Mouse (Mus musculus): Measurements from ENCODE around the gene Pfkfb2. TPM values are rescaled to one million over a fixed set of nuclear protein-coding genes. Genes with fewer than 3 reads are reported as not detected.

Gene Pfkfb2
- polyA plus RNA-seq, 1 experiment = 9.6 TPM

GRCm38 (mm10) chr1:130703613-130704012 is 25.4 kb downstream of the Pfkfb2 start:
- H3K4me1 ChIP-seq (ENCODE audit: control insufficient read depth, insufficient read depth, insufficient read length, low read length) = no peaks in the 10 kb centered on the region
- 62% methylated on average over 2 of the region's 2 CpGs for WGBS
- H3K36me3 ChIP-seq (ENCODE audit: control insufficient read depth, insufficient read depth, low read length) = peaks cover 72% of the 10 kb centered on the region
- H3K4me3 ChIP-seq (ENCODE audit: low read depth, low read length) = no peak overlapping the region
- no peak overlapping the region for H3K27ac ChIP-seq (ENCODE audit: insufficient read depth, low read depth, low read length)
- TF ChIP-seq POLR2A (IDR thresholded peaks at IDR 0.05; ENCODE audit: low read depth, low read length) (no peak), CTCF (IDR thresholded peaks at IDR 0.05; ENCODE audit: extremely low read depth, insufficient read length, insufficient replicate concordance, low read depth, low read length) (no peak)
- H3K27me3 ChIP-seq (ENCODE audit: control insufficient read depth, insufficient read depth, low read length) = no peaks in the 10 kb centered on the region

GRCm38 (mm10) chr1:130701976-130702375 is 27.1 kb downstream of the Pfkfb2 start:
- peaks cover 71% of the 10 kb centered on the region for H3K36me3 ChIP-seq (ENCODE audit: control insufficient read depth, insufficient read depth, low read length)
- H3K4me1 ChIP-seq (ENCODE audit: control insufficient read depth, insufficient read depth, insufficient read length, low read length) = no peaks in the 10 kb centered on the region
- no peak overlapping the region for H3K27ac ChIP-seq (ENCODE audit: insufficient read depth, low read depth, low read length)
- no peak for TF ChIP-seq CTCF (IDR thresholded peaks at IDR 0.05; ENCODE audit: extremely low read depth, insufficient read length, insufficient replicate concordance, low read depth, low read length)
- H3K27me3 ChIP-seq (ENCODE audit: control insufficient read depth, insufficient read depth, low read length) = no peaks in the 10 kb centered on the region
- WGBS = 97% methylated on average over 11 of the region's 11 CpGs
- H3K4me3 ChIP-seq (ENCODE audit: low read depth, low read length) = no peak overlapping the region

- 85% methylated on average over 10 of the region's 10 CpGs for WGBS
- Histone ChIP-seq H3K4me3 (ENCODE audit: low read depth, low read length) (no peak overlapping the region), H3K4me1 (ENCODE audit: control insufficient read depth, insufficient read depth, insufficient read length, low read length) (peaks cover 3% of the 10 kb centered on the region; the same call in 1 of the 2 replicates), H3K36me3 (ENCODE audit: control insufficient read depth, insufficient read depth, low read length) (peaks cover 62% of the 10 kb centered on the region), H3K27me3 (ENCODE audit: control insufficient read depth, insufficient read depth, low read length) (no peaks in the 10 kb centered on the region), H3K27ac (ENCODE audit: insufficient read depth, low read depth, low read length) (no peak overlapping the region)
- TF ChIP-seq POLR2A (IDR thresholded peaks at IDR 0.05; ENCODE audit: low read depth, low read length) (no peak), CTCF (IDR thresholded peaks at IDR 0.05; ENCODE audit: extremely low read depth, insufficient read length, insufficient replicate concordance, low read depth, low read length) (no peak)
These were observed 29.0 kb downstream of the Pfkfb2 start for GRCm38 (mm10) chr1:130699937-130700633.

- no peak overlapping the region for H3K27ac ChIP-seq (ENCODE audit: insufficient read depth, low read depth, low read length)
- no peak for TF ChIP-seq CTCF (IDR thresholded peaks at IDR 0.05; ENCODE audit: extremely low read depth, insufficient read length, insufficient replicate concordance, low read depth, low read length)
- no peak for TF ChIP-seq POLR2A (IDR thresholded peaks at IDR 0.05; ENCODE audit: low read depth, low read length)
- WGBS = 93% methylated on average over 5 of the region's 5 CpGs
- H3K4me3 ChIP-seq (ENCODE audit: low read depth, low read length) = no peak overlapping the region
- H3K36me3 ChIP-seq (ENCODE audit: control insufficient read depth, insufficient read depth, low read length) = peaks cover 58% of the 10 kb centered on the region
- peaks cover 5% of the 10 kb centered on the region; the same call in 1 of the 2 replicates for H3K4me1 ChIP-seq (ENCODE audit: control insufficient read depth, insufficient read depth, insufficient read length, low read length)
- no peaks in the 10 kb centered on the region for H3K27me3 ChIP-seq (ENCODE audit: control insufficient read depth, insufficient read depth, low read length)
These were observed 30.5 kb downstream of the Pfkfb2 start for GRCm38 (mm10) chr1:130698601-130699000.

GRCm38 (mm10) chr1:130683905-130684304 is 45.1 kb downstream of the Pfkfb2 start:
- no peak for TF ChIP-seq CTCF (IDR thresholded peaks at IDR 0.05; ENCODE audit: extremely low read depth, insufficient read length, insufficient replicate concordance, low read depth, low read length)
- TF ChIP-seq POLR2A (IDR thresholded peaks at IDR 0.05; ENCODE audit: low read depth, low read length) = no peak
- WGBS = 33% methylated on average over 1 of the region's 1 CpGs
- Histone ChIP-seq H3K27me3 (ENCODE audit: control insufficient read depth, insufficient read depth, low read length) (no peaks in the 10 kb centered on the region), H3K27ac (ENCODE audit: insufficient read depth, low read depth, low read length) (no peak overlapping the region), H3K36me3 (ENCODE audit: control insufficient read depth, insufficient read depth, low read length) (peaks cover 3% of the 10 kb centered on the region), H3K4me1 (ENCODE audit: control insufficient read depth, insufficient read depth, insufficient read length, low read length) (peaks cover 19% of the 10 kb centered on the region; the same call in 1 of the 2 replicates), H3K4me3 (ENCODE audit: low read depth, low read length) (no peak overlapping the region)

- Histone ChIP-seq H3K4me3 (ENCODE audit: low read depth, low read length) (no peak overlapping the region), H3K27ac (ENCODE audit: insufficient read depth, low read depth, low read length) (peak overlapping the region; percentile 89), H3K36me3 (ENCODE audit: control insufficient read depth, insufficient read depth, low read length) (no peaks in the 10 kb centered on the region), H3K27me3 (ENCODE audit: control insufficient read depth, insufficient read depth, low read length) (no peaks in the 10 kb centered on the region), H3K4me1 (ENCODE audit: control insufficient read depth, insufficient read depth, insufficient read length, low read length) (peaks cover 25% of the 10 kb centered on the region; the same call in 1 of the 2 replicates)
- TF ChIP-seq CTCF (IDR thresholded peaks at IDR 0.05; ENCODE audit: extremely low read depth, insufficient read length, insufficient replicate concordance, low read depth, low read length) (no peak), POLR2A (IDR thresholded peaks at IDR 0.05; ENCODE audit: low read depth, low read length) (no peak)
- WGBS = 30% methylated on average over 6 of the region's 6 CpGs
These were observed 47.2 kb downstream of the Pfkfb2 start for GRCm38 (mm10) chr1:130681656-130682413.

- no peak for TF ChIP-seq POLR2A (IDR thresholded peaks at IDR 0.05; ENCODE audit: low read depth, low read length)
- TF ChIP-seq CTCF (IDR thresholded peaks at IDR 0.05; ENCODE audit: extremely low read depth, insufficient read length, insufficient replicate concordance, low read depth, low read length) = no peak
- no peaks in the 10 kb centered on the region for H3K27me3 ChIP-seq (ENCODE audit: control insufficient read depth, insufficient read depth, low read length)
- peaks cover 25% of the 10 kb centered on the region; the same call in 1 of the 2 replicates for H3K4me1 ChIP-seq (ENCODE audit: control insufficient read depth, insufficient read depth, insufficient read length, low read length)
- H3K4me3 ChIP-seq (ENCODE audit: low read depth, low read length) = no peak overlapping the region
- peak overlapping the region; percentile 89 for H3K27ac ChIP-seq (ENCODE audit: insufficient read depth, low read depth, low read length)
- H3K36me3 ChIP-seq (ENCODE audit: control insufficient read depth, insufficient read depth, low read length) = no peaks in the 10 kb centered on the region
- WGBS = 12% methylated on average over 2 of the region's 2 CpGs
These were observed 48.0 kb downstream of the Pfkfb2 start for GRCm38 (mm10) chr1:130681075-130681474.

Measured in small intestine, adult 2 months (tissue).